Mouse (Mus musculus): ENCODE data around the gene Nfkbid. TPM values are rescaled to one million over a fixed set of nuclear protein-coding genes. Genes with fewer than 3 reads are reported as not detected.
A peak's percentile ranks its signal among the peaks of the same experiment; 100 is the strongest.

Nfkbid gene
- polyA plus RNA-seq, 1 experiment from 2014 or later, result 2.6 TPM

DNA sequence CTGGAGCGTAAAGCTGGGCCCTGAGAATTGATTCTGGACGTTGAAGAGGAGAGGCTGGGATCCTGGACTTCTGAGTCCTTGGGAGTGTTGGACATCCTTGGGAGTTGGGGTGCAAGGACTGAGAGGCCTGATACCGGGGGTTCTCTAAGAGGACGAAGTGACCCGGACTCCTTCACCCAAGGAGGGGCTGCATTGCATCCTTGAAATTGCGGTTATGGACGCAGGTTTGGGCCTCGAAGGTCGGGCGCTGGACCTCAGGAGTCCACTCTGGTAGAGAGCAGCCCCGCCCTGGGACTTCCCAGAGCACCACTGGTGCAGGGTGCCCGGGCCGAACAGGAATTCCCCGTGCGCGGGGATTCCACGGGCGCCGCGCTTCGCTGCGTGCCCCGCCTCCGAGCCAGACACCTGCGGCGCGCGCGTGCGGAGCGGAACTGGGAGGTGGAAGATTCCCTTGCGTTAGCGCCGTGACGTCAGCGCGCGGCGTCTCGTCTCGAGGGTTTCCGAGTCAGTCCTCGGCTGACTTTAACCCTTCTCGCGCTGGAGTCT lies 431 bp downstream of the Nfkbid start:
- Histone ChIP-seq H3K4me2 (ENCODE audit: low read depth, low read length) (peak overlapping the region; percentile 90), H3K36me3 (ENCODE audit: control insufficient read depth, insufficient read depth, low read length) (peaks cover 6% of the 10 kb centered on the region), H3K27ac (ENCODE audit: low read length) (peak overlapping the region; percentile 54), H3K4me1 (ENCODE audit: control insufficient read depth, insufficient read depth, low read length) (peaks cover 9% of the 10 kb centered on the region; the same call in 1 of the 2 replicates), H3K9me3 (ENCODE audit: control insufficient read depth, low read length) (no peaks in the 10 kb centered on the region), H3K4me3 (ENCODE audit: low read length) (peak overlapping the region; percentile 63), H3K27me3 (replicated peaks; ENCODE audit: control insufficient read depth, insufficient read depth, low read length) (no peaks in the 10 kb centered on the region), H3K9ac (ENCODE audit: low read depth, low read length) (peak overlapping the region; percentile 59)
- under 1% methylated on average over 45 of the region's 45 CpGs for WGBS
- peak; percentile 84 for ATAC-seq

DNA sequence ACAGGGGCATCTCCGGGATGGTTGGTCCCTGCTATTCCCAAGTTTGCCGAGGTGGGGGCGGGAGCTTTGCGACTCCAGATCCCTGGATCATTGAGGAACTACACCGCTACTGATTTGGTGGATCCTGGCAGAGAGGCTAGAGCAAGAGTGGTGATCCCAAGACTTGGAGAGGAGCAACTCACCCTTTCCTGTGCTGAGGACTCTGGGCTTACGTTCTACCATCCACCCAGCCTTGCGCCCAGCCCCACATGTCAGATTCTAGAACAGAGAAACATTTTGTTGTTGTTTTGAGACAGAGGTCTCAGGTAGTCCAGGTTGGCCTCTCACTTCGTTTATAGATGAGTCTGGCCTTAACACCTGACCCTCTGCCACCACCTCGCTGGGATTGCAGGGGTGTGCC lies 1.0 kb downstream of the Nfkbid start:
- peak; percentile 41 for ATAC-seq
- peak overlapping the region; percentile 90 for H3K4me2 ChIP-seq (ENCODE audit: low read depth, low read length)
- H3K4me3 ChIP-seq (ENCODE audit: low read length), result peak overlapping the region; percentile 63
- no peaks in the 10 kb centered on the region for H3K27me3 ChIP-seq (replicated peaks; ENCODE audit: control insufficient read depth, insufficient read depth, low read length)
- peaks cover 9% of the 10 kb centered on the region; the same call in 1 of the 2 replicates for H3K4me1 ChIP-seq (ENCODE audit: control insufficient read depth, insufficient read depth, low read length)
- peak overlapping the region; percentile 54 for H3K27ac ChIP-seq (ENCODE audit: low read length)
- H3K9me3 ChIP-seq (ENCODE audit: control insufficient read depth, low read length), result no peaks in the 10 kb centered on the region
- 10% methylated on average over 9 of the region's 9 CpGs for WGBS
- H3K36me3 ChIP-seq (ENCODE audit: control insufficient read depth, insufficient read depth, low read length), result peaks cover 9% of the 10 kb centered on the region
- peak overlapping the region; percentile 59 for H3K9ac ChIP-seq (ENCODE audit: low read depth, low read length)

DNA sequence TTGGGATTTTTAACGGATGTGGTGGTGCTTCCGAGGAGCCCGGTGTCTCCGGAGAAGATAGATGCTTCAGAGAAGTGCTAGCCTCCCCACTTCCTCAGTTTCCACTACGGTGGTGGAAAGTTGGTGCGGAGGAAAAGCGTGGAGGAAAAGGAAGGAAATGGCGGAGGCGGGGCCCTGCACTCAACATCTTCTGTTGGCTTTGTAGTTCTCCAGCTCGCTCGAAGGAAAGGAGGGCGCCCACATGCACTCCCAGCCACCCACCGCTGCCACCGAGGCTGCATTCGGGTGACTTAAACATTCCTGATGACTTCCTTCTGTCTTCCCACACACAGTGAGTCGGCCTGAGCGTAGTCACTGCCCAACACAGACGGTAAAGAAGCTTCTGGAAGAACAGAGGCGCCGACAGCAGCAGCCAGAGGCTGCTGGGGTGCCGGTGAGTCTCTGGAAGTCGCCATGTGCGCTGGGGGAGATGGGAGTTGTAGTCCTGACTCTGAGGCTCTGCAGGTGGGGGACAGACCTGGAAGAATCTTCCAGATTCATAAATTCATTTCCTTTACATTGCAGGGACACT lies 1.6 kb downstream of the Nfkbid start:
- H3K9ac ChIP-seq (ENCODE audit: low read depth, low read length), result peak overlapping the region; percentile 59

DNA sequence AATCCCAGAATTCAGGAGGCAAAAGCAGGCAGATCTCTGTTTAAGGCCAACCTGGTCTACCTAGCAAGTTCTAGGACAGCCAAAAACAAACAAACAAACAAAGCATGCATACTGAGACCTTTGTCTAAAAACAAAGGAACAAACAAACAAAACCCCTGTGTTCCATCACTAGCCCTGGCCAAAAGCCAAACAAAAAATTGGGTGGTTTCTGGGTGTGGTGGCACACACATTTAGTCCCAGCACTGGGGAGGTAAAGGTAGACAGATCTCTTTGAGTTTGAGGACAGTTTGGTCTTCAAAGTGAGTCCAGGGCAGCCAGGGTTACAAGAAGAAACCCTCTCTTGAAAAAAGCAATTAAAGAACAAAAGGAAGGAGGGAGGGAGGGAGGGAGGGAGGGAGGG lies 7.8 kb downstream of the Nfkbid start:
- H3K4me1 ChIP-seq (ENCODE audit: control insufficient read depth, insufficient read depth, low read length), result no peaks in the 10 kb centered on the region
- no peak overlapping the region for H3K9ac ChIP-seq (ENCODE audit: low read depth, low read length)
- no peaks in the 10 kb centered on the region for H3K27me3 ChIP-seq (replicated peaks; ENCODE audit: control insufficient read depth, insufficient read depth, low read length)
- H3K36me3 ChIP-seq (ENCODE audit: control insufficient read depth, insufficient read depth, low read length), result peaks cover 9% of the 10 kb centered on the region
- ATAC-seq, result no peak
- no peak overlapping the region for H3K27ac ChIP-seq (ENCODE audit: low read length)
- H3K9me3 ChIP-seq (ENCODE audit: control insufficient read depth, low read length), result no peaks in the 10 kb centered on the region
- H3K4me3 ChIP-seq (ENCODE audit: low read length), result no peak overlapping the region
- no peak overlapping the region for H3K4me2 ChIP-seq (ENCODE audit: low read depth, low read length)

More for the DNA sequence above, 1.6 kb downstream of the Nfkbid start:
- Histone ChIP-seq H3K9me3 (ENCODE audit: control insufficient read depth, low read length) (no peaks in the 10 kb centered on the region), H3K4me3 (ENCODE audit: low read length) (peak overlapping the region; percentile 63), H3K4me2 (ENCODE audit: low read depth, low read length) (peak overlapping the region; percentile 90), H3K4me1 (ENCODE audit: control insufficient read depth, insufficient read depth, low read length) (peaks cover 9% of the 10 kb centered on the region; the same call in 1 of the 2 replicates), H3K36me3 (ENCODE audit: control insufficient read depth, insufficient read depth, low read length) (peaks cover 9% of the 10 kb centered on the region), H3K27me3 (replicated peaks; ENCODE audit: control insufficient read depth, insufficient read depth, low read length) (no peaks in the 10 kb centered on the region), H3K27ac (ENCODE audit: low read length) (0 out of 2 replicates have a peak overlapping the region, but pooled peaks have one; percentile 54)
- 36% methylated on average over 23 of the region's 23 CpGs for WGBS
- ATAC-seq, result no peak

DNA sequence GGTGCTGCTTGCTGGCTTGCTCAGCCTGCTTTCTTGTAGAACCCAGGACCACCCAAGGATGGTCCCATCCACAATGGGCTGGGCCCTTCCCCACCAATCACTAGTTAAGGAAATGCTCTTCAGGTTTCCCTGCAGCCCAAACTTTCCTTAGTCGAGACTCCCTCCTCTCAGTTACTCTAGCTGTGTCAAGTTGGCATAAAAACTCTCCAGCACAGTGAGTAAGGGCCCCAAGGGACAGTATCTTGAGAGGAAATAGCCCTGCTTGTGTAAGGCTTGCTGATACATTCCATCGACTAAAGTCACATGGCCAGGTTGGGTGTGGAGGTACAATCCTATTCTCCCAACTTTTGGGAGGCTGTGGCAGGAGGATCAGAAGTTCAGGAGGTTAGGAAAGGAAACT lies 8.7 kb downstream of the Nfkbid start:
- ATAC-seq, result no peak
- WGBS, result 43% methylated on average over 2 of the region's 2 CpGs
- Histone ChIP-seq H3K4me2 (ENCODE audit: low read depth, low read length) (no peak overlapping the region), H3K9me3 (ENCODE audit: control insufficient read depth, low read length) (no peaks in the 10 kb centered on the region), H3K27ac (ENCODE audit: low read length) (no peak overlapping the region), H3K9ac (ENCODE audit: low read depth, low read length) (no peak overlapping the region), H3K4me1 (ENCODE audit: control insufficient read depth, insufficient read depth, low read length) (no peaks in the 10 kb centered on the region), H3K36me3 (ENCODE audit: control insufficient read depth, insufficient read depth, low read length) (peaks cover 9% of the 10 kb centered on the region), H3K4me3 (ENCODE audit: low read length) (no peak overlapping the region), H3K27me3 (replicated peaks; ENCODE audit: control insufficient read depth, insufficient read depth, low read length) (no peaks in the 10 kb centered on the region)

DNA sequence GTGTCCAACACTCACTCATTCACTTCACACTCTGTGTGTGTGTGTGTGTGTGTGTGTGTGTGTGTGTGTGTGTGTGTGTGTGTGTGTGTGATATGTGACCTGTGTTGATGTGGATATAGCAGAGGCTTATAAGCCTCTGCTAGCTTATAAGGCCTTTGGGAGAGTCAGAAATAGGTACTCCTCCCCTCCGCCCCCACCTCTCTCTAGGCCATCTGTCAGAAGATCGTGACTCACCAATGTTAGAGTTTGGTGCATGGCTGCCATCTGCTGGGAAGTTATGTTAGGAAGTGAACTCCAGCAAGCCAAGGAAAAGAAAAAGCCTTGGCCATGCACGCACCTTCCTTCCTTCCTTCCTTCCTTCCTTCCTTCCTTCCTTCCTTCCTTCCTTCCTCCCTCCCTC lies 10.3 kb downstream of the Nfkbid start:
- Histone ChIP-seq H3K4me3 (ENCODE audit: low read length) (no peak overlapping the region), H3K4me1 (ENCODE audit: control insufficient read depth, insufficient read depth, low read length) (no peaks in the 10 kb centered on the region), H3K27ac (ENCODE audit: low read length) (no peak overlapping the region), H3K9ac (ENCODE audit: low read depth, low read length) (no peak overlapping the region), H3K9me3 (ENCODE audit: control insufficient read depth, low read length) (no peaks in the 10 kb centered on the region), H3K4me2 (ENCODE audit: low read depth, low read length) (no peak overlapping the region), H3K27me3 (replicated peaks; ENCODE audit: control insufficient read depth, insufficient read depth, low read length) (peaks cover 2% of the 10 kb centered on the region; the same call in 1 of the 2 replicates), H3K36me3 (ENCODE audit: control insufficient read depth, insufficient read depth, low read length) (peaks cover 3% of the 10 kb centered on the region; the same call in 1 of the 2 replicates)
- 4% methylated on average over 3 of the region's 3 CpGs for WGBS
- ATAC-seq, result no peak

DNA sequence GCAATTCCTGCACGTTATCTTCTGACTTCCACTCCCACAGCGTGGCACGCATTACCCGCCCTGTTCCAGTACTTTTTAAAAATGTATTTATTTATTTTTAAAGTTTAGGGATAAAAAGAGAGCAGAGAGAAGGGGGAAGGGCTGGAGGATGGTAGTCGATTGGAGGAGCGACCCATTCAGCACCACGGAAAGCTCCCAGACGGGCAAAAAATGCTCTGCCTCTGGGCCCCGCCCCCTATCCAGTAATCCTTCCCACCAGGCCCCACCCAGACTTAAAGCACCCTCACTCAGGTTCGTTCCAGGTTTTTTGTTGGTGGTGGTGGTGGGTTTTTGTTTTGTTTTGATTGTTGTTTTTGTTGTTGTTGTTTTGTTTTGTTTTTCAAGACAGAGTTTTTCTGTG lies 12.7 kb downstream of the Nfkbid start:
- H3K4me2 ChIP-seq (ENCODE audit: low read depth, low read length), result no peak overlapping the region
- no peaks in the 10 kb centered on the region for H3K36me3 ChIP-seq (ENCODE audit: control insufficient read depth, insufficient read depth, low read length)
- H3K4me3 ChIP-seq (ENCODE audit: low read length), result no peak overlapping the region
- no peaks in the 10 kb centered on the region for H3K9me3 ChIP-seq (ENCODE audit: control insufficient read depth, low read length)
- H3K9ac ChIP-seq (ENCODE audit: low read depth, low read length), result no peak overlapping the region
- no peak for ATAC-seq
- H3K27ac ChIP-seq (ENCODE audit: low read length), result no peak overlapping the region
- H3K4me1 ChIP-seq (ENCODE audit: control insufficient read depth, insufficient read depth, low read length), result no peaks in the 10 kb centered on the region
- 2% methylated on average over 10 of the region's 10 CpGs for WGBS
- H3K27me3 ChIP-seq (replicated peaks; ENCODE audit: control insufficient read depth, insufficient read depth, low read length), result peaks cover 2% of the 10 kb centered on the region; the same call in 1 of the 2 replicates

DNA sequence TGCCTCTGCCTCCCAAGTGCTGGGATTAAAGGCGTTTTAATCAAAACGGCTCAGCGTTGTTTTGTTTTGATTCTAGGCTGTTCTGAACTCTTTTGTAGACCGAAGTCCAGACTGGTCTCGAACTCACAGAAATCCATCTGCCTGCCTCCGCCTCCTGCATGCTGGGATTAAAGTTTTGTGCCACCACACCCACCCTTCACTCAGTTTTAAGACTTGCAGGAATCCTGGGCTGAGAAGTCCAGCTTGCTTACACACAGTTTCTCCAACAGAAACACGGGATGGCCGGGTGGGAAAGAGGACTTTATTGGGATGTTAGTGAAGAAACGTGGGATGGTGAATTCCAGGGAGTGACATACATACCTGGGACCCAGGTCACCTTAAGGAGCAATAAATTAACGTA lies 13.2 kb downstream of the Nfkbid start:
- Histone ChIP-seq H3K4me3 (ENCODE audit: low read length) (no peak overlapping the region), H3K27ac (ENCODE audit: low read length) (no peak overlapping the region), H3K9ac (ENCODE audit: low read depth, low read length) (no peak overlapping the region), H3K27me3 (replicated peaks; ENCODE audit: control insufficient read depth, insufficient read depth, low read length) (peaks cover 2% of the 10 kb centered on the region; the same call in 1 of the 2 replicates), H3K36me3 (ENCODE audit: control insufficient read depth, insufficient read depth, low read length) (no peaks in the 10 kb centered on the region), H3K9me3 (ENCODE audit: control insufficient read depth, low read length) (no peaks in the 10 kb centered on the region), H3K4me1 (ENCODE audit: control insufficient read depth, insufficient read depth, low read length) (no peaks in the 10 kb centered on the region), H3K4me2 (ENCODE audit: low read depth, low read length) (no peak overlapping the region)
- no peak for ATAC-seq
- WGBS, result 69% methylated on average over 10 of the region's 10 CpGs

DNA sequence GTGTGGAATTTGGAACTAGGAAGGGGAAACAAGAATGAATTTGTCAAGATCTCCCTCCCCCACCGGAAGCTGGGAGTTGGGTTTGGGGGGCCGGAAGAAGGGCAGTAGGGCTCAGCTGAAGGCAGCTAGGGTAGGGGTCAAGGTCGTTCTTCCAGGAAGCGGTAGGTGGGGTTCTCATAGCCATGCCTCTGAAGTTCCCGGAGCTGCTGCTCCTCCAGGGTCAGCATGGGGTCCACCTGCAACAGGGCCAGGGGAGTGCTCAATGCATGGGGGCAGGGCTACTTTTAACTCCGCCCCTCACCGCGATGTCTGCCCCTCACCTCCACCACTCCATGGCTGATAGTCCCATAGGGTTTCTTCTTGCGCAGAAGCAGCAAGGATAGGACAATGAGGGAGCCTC lies 13.6 kb downstream of the Nfkbid start:
- H3K4me1 ChIP-seq (ENCODE audit: control insufficient read depth, insufficient read depth, low read length), result no peaks in the 10 kb centered on the region
- no peak overlapping the region for H3K4me3 ChIP-seq (ENCODE audit: low read length)
- no peak overlapping the region for H3K4me2 ChIP-seq (ENCODE audit: low read depth, low read length)
- no peaks in the 10 kb centered on the region for H3K9me3 ChIP-seq (ENCODE audit: control insufficient read depth, low read length)
- H3K27ac ChIP-seq (ENCODE audit: low read length), result no peak overlapping the region
- 46% methylated on average over 9 of the region's 9 CpGs for WGBS
- peaks cover 2% of the 10 kb centered on the region; the same call in 1 of the 2 replicates for H3K27me3 ChIP-seq (replicated peaks; ENCODE audit: control insufficient read depth, insufficient read depth, low read length)
- H3K9ac ChIP-seq (ENCODE audit: low read depth, low read length), result no peak overlapping the region
- no peaks in the 10 kb centered on the region for H3K36me3 ChIP-seq (ENCODE audit: control insufficient read depth, insufficient read depth, low read length)
- no peak for ATAC-seq
